Mouse (Mus musculus) forebrain, embryonic 14.5 days (tissue): ENCODE results near the gene Uchl5. TPM values are rescaled to one million over a fixed set of nuclear protein-coding genes. Genes with fewer than 3 reads are reported as not detected.
A peak's percentile ranks its signal among the peaks of the same experiment; 100 is the strongest.

ENCODE experiments used
- ATAC-seq: fragments of 200-750 bp; cut with Nextera tagmentation; 2 replicates; pipeline ENCODE4 v1.8.0; 2017; ENCODE audit warnings: mild to moderate bottlenecking, moderate library complexity
- DNase-seq: peaks from one replicate; pipeline ENCODE4 v3.0.0-alpha.2; 2015; ENCODE audit warnings: low spot score
- H3K27ac ChIP-seq: fragments of 300-500 bp; sonication (generic); 2 replicates; pipeline ENCODE4 v1.5.1; 2014; ENCODE audit warnings: low read depth, mild to moderate bottlenecking, control low read depth, low read length, moderate library complexity
- H3K27me3 ChIP-seq: fragments of 300-500 bp; sonication (generic); replicated peaks from 2 replicates; pipeline ENCODE4 v1.6.1; 2014; ENCODE audit warnings: low read length, control low read depth, mixed read lengths; ENCODE audit not compliant: control insufficient read depth, insufficient read depth
- H3K36me3 ChIP-seq: fragments of 300-500 bp; sonication (generic); 2 replicates; pipeline ENCODE4 v1.6.1; 2014; ENCODE audit warnings: low read length, control low read depth; ENCODE audit not compliant: control insufficient read depth, insufficient read depth
- H3K4me1 ChIP-seq: fragments of 300-500 bp; sonication (generic); 2 replicates; pipeline ENCODE4 v1.6.1; 2014; ENCODE audit warnings: antibody characterized with exemption, low read length, control low read depth; ENCODE audit not compliant: control insufficient read depth, insufficient read depth
- H3K4me2 ChIP-seq: fragments of 300-500 bp; sonication (generic); 2 replicates; pipeline ENCODE4 v1.6.1; 2014; ENCODE audit warnings: mild to moderate bottlenecking, control low read depth, low read length
- H3K4me3 ChIP-seq: fragments of 300-500 bp; sonication (generic); 2 replicates; pipeline ENCODE4 v1.5.1; 2014; ENCODE audit warnings: low read depth, low read length, control low read depth
- H3K9ac ChIP-seq: fragments of 300-500 bp; sonication (generic); 2 replicates; pipeline ENCODE4 v1.6.1; 2014; ENCODE audit warnings: mild to moderate bottlenecking, low read length, control low read depth, moderate library complexity
- H3K9me3 ChIP-seq: fragments of 300-500 bp; sonication (generic); replicated peaks from 2 replicates; pipeline ENCODE4 v1.6.1; 2016; ENCODE audit warnings: low read length, control low read depth, mixed read lengths; ENCODE audit not compliant: control insufficient read depth
- WGBS: fragments of 180-500 bp; shearing (Covaris S2); extraction: QIAGEN DNeasy Blood & Tissue Kit; methylation state at CpG from one replicate; pipeline ENCODE4 v1.1.7; 2014; 5-methylcytosine and 5-hydroxymethylcytosine counted together
- polyA plus RNA-seq: library from polyadenylated mRNA; unstranded; fragments of >200 nt; fragmentation: Nextera tagmentation; extraction: Ambion mirVana; gene quantifications from 2 replicates; pipeline ENCODE4 v1.2.1, GENCODE M21; 2014

Gene Uchl5
- polyA plus RNA-seq, 1 experiment from 2014 or later: 63.7 TPM

GRCm38 (mm10) chr1:143773909-143774308 lies 3.2 kb upstream of the Uchl5 start:
- Histone ChIP-seq H3K27ac (no peak overlapping the region), H3K9me3 (no peaks in the 10 kb centered on the region), H3K4me3 (no peak overlapping the region), H3K4me1 (peaks cover 19% of the 10 kb centered on the region), H3K27me3 (no peaks in the 10 kb centered on the region), H3K9ac (no peak overlapping the region), H3K4me2 (no peak overlapping the region), H3K36me3 (peaks cover 13% of the 10 kb centered on the region)
- ATAC-seq (no peak), DNase-seq (no peak)
- 86% methylated on average over 6 of the region's 6 CpGs for WGBS

- peak overlapping the region; percentile 89 for H3K4me2 ChIP-seq
- no peaks in the 10 kb centered on the region for H3K9me3 ChIP-seq
- ATAC-seq: peak; percentile 49; the same call in 1 of the 2 replicates
- H3K4me3 ChIP-seq: peak overlapping the region; percentile 74
- no peak for DNase-seq
- peak overlapping the region; percentile 63 for H3K27ac ChIP-seq
- H3K4me1 ChIP-seq: peaks cover 21% of the 10 kb centered on the region
- WGBS: 1% methylated on average over 38 of the region's 39 CpGs
- H3K27me3 ChIP-seq: no peaks in the 10 kb centered on the region
- H3K9ac ChIP-seq: peak overlapping the region; percentile 88
- 0 out of 2 replicates have a peak, but pooled peaks cover 3% of the 10 kb centered on the region for H3K36me3 ChIP-seq
Observed at GRCm38 (mm10) chr1:143777558-143778218, 616 bp downstream of the Uchl5 start.

- no peak for ATAC-seq
- Histone ChIP-seq H3K27me3 (no peaks in the 10 kb centered on the region), H3K9ac (no peak overlapping the region), H3K4me2 (no peak overlapping the region), H3K4me3 (no peak overlapping the region), H3K4me1 (no peaks in the 10 kb centered on the region), H3K27ac (no peak overlapping the region), H3K9me3 (no peaks in the 10 kb centered on the region), H3K36me3 (0 out of 2 replicates have a peak, but pooled peaks cover 2% of the 10 kb centered on the region)
- DNase-seq: no peak
- WGBS: 64% methylated on average over 2 of the region's 2 CpGs
Observed at GRCm38 (mm10) chr1:143788584-143789227, 11.6 kb downstream of the Uchl5 start.

- H3K27ac ChIP-seq: no peak overlapping the region
- no peaks in the 10 kb centered on the region for H3K9me3 ChIP-seq
- no peak overlapping the region for H3K4me2 ChIP-seq
- no peak overlapping the region for H3K9ac ChIP-seq
- peak; percentile 89 for ATAC-seq
- H3K36me3 ChIP-seq: peaks cover 11% of the 10 kb centered on the region
- no peaks in the 10 kb centered on the region for H3K4me1 ChIP-seq
- DNase-seq: peak; percentile 95
- WGBS: 43% methylated on average over 4 of the region's 4 CpGs
- H3K27me3 ChIP-seq: no peaks in the 10 kb centered on the region
- no peak overlapping the region for H3K4me3 ChIP-seq
Observed at GRCm38 (mm10) chr1:143803537-143803936, 26.5 kb downstream of the Uchl5 start.

GRCm38 (mm10) chr1:143809062-143809461 lies 32.0 kb downstream of the Uchl5 start:
- H3K27me3 ChIP-seq: no peaks in the 10 kb centered on the region
- DNase-seq (no peak), ATAC-seq (no peak)
- no peak overlapping the region for H3K27ac ChIP-seq
- H3K36me3 ChIP-seq: peaks cover 7% of the 10 kb centered on the region
- H3K4me1 ChIP-seq: no peaks in the 10 kb centered on the region
- H3K4me2 ChIP-seq: no peak overlapping the region
- H3K4me3 ChIP-seq: no peak overlapping the region
- 95% methylated on average over 6 of the region's 6 CpGs for WGBS
- H3K9me3 ChIP-seq: no peaks in the 10 kb centered on the region
- H3K9ac ChIP-seq: no peak overlapping the region

- WGBS: 48% methylated on average over 7 of the region's 7 CpGs
- Histone ChIP-seq H3K36me3 (no peaks in the 10 kb centered on the region), H3K27ac (no peak overlapping the region), H3K4me2 (no peak overlapping the region), H3K4me1 (no peaks in the 10 kb centered on the region), H3K27me3 (no peaks in the 10 kb centered on the region), H3K9ac (no peak overlapping the region), H3K4me3 (no peak overlapping the region), H3K9me3 (no peaks in the 10 kb centered on the region)
- DNase-seq: peak; percentile 75
- ATAC-seq: peak; percentile 93
Observed at GRCm38 (mm10) chr1:143813676-143814360, 36.7 kb downstream of the Uchl5 start.

- 39% methylated on average over 2 of the region's 2 CpGs for WGBS
- Histone ChIP-seq H3K27ac (no peak overlapping the region), H3K27me3 (no peaks in the 10 kb centered on the region), H3K4me3 (no peak overlapping the region), H3K4me1 (peaks cover 2% of the 10 kb centered on the region; the same call in 1 of the 2 replicates), H3K9ac (no peak overlapping the region), H3K9me3 (no peaks in the 10 kb centered on the region), H3K36me3 (no peaks in the 10 kb centered on the region), H3K4me2 (no peak overlapping the region)
- DNase-seq: peak; percentile 35
- ATAC-seq: peak; percentile 72; the same call in 1 of the 2 replicates
Observed at GRCm38 (mm10) chr1:143820096-143820877, 43.2 kb downstream of the Uchl5 start.

- H3K9ac ChIP-seq: no peak overlapping the region
- ATAC-seq (no peak), DNase-seq (no peak)
- no peaks in the 10 kb centered on the region for H3K27me3 ChIP-seq
- WGBS: 74% methylated on average over 3 of the region's 3 CpGs
- H3K4me1 ChIP-seq: peaks cover 2% of the 10 kb centered on the region; the same call in 1 of the 2 replicates
- H3K4me3 ChIP-seq: no peak overlapping the region
- H3K4me2 ChIP-seq: no peak overlapping the region
- H3K27ac ChIP-seq: no peak overlapping the region
- H3K9me3 ChIP-seq: no peaks in the 10 kb centered on the region
- no peaks in the 10 kb centered on the region for H3K36me3 ChIP-seq
Observed at GRCm38 (mm10) chr1:143822677-143823076, 45.6 kb downstream of the Uchl5 start.
